Mouse (Mus musculus): Measurements from ENCODE around the gene Il10.

DNA sequence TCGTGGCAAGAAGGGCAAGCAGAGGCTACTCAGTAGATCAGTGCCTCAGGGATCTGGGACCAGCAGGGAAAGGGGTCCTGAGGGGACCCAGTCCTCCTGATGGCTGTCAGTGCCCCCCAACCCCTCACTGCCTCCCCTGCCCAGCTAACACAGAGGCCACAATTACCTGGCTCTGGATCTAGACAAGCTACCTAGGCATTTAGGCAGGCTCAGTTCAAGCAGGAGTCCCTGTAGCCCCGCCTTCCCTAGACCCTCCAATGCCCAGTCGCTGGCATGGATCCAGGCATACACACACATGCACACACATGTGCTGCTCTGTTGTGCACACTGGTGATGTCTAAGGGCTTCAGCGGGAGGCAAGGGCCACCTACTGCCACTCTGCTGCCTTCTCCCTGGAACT is 34.6 kb downstream of the Il10 start:
- TF ChIP-seq POLR2A (IDR thresholded peaks at IDR 0.05; ENCODE audit: borderline replicate concordance, low read depth, low read length) (no peak), CTCF (IDR thresholded peaks at IDR 0.05; ENCODE audit: low read depth, low read length) (no peak)

Data from bone marrow macrophage, adult 2 months (primary cell).